Mouse (Mus musculus) granulocyte monocyte progenitor cell, adult 5-6 weeks (primary cell): Measurements from ENCODE around the gene Gstz1. TPM values are rescaled to one million over a fixed set of nuclear protein-coding genes. Genes with fewer than 3 reads are reported as not detected.

Experiments used
- total RNA-seq, 2 experiments: library from RNA; stranded (forward) in 1 of 2; stranded (reverse) in 1 of 2; fragments of 200-712, 200-1000 nt in 1 of 2; fragments of >200 nt in 1 of 2; fragmentation: Nextera tagmentation in 1 of 2; gene quantifications; 2 replicates each; pipeline ENCODE4 v1.2.3; 2014 to 2017

Gene Gstz1
- total RNA-seq, 2 experiments from 2014 or later: 28.8 to 45.7 TPM

Other genes with a start within 250 kb of the Gstz1 start
- 23.5 and 32.3 TPM in 2 replicates for gene Cipc, start 200.1 kb upstream of the Gstz1 start, total RNA-seq (2014; fragmentation: Nextera tagmentation)
- gene Cipc, start 200.1 kb upstream of the Gstz1 start, total RNA-seq (2017): 18.5 and 19.9 TPM in 2 replicates
- gene Zdhhc22, start 156.7 kb upstream of the Gstz1 start, total RNA-seq (2014; fragmentation: Nextera tagmentation): not detected in 2 replicates
- not detected in 2 replicates for gene Zdhhc22, start 156.7 kb upstream of the Gstz1 start, total RNA-seq (2017)
- not detected in 2 replicates for gene Tmem63c, start 125.8 kb upstream of the Gstz1 start, total RNA-seq (2014; fragmentation: Nextera tagmentation)
- gene Tmem63c, start 125.8 kb upstream of the Gstz1 start, total RNA-seq (2017): not detected in 2 replicates
- gene Ngb, start 44.6 kb upstream of the Gstz1 start, total RNA-seq (2014; fragmentation: Nextera tagmentation): not detected in 2 replicates
- gene Ngb, start 44.6 kb upstream of the Gstz1 start, total RNA-seq (2017): not detected in 2 replicates
- gene Pomt2, start 803 bp downstream of the Gstz1 start, total RNA-seq (2014; fragmentation: Nextera tagmentation): 8.8 and 11.8 TPM in 2 replicates
- 7.9 and 9.8 TPM in 2 replicates for gene Pomt2, start 803 bp downstream of the Gstz1 start, total RNA-seq (2017)
- 3.2 TPM in 1 of 2 replicates, not detected in the other for gene Samd15, start 52.6 kb downstream of the Gstz1 start, total RNA-seq (2014; fragmentation: Nextera tagmentation)
- not detected in 2 replicates for gene Samd15, start 52.6 kb downstream of the Gstz1 start, total RNA-seq (2017)
- gene Tmed8, start 53.3 kb downstream of the Gstz1 start, total RNA-seq (2014; fragmentation: Nextera tagmentation): 9.6 and 9.8 TPM in 2 replicates
- gene Tmed8, start 53.3 kb downstream of the Gstz1 start, total RNA-seq (2017): 5.4 and 8.0 TPM in 2 replicates
- gene Noxred1, start 91.6 kb downstream of the Gstz1 start, total RNA-seq (2014; fragmentation: Nextera tagmentation): 1.8 TPM in 1 of 2 replicates, not detected in the other
- gene Noxred1, start 91.6 kb downstream of the Gstz1 start, total RNA-seq (2017): not detected in 2 replicates
- gene Vipas39, start 119.1 kb downstream of the Gstz1 start, total RNA-seq (2014; fragmentation: Nextera tagmentation): 25.9 and 56.4 TPM in 2 replicates
- 27.2 and 31.0 TPM in 2 replicates for gene Vipas39, start 119.1 kb downstream of the Gstz1 start, total RNA-seq (2017)
- gene Ahsa1, start 119.3 kb downstream of the Gstz1 start, total RNA-seq (2014; fragmentation: Nextera tagmentation): 174 and 185 TPM in 2 replicates
- gene Ahsa1, start 119.3 kb downstream of the Gstz1 start, total RNA-seq (2017): 310 and 324 TPM in 2 replicates
- gene Ism2, start 152.5 kb downstream of the Gstz1 start, total RNA-seq (2014; fragmentation: Nextera tagmentation): not detected in 2 replicates
- not detected in 2 replicates for gene Ism2, start 152.5 kb downstream of the Gstz1 start, total RNA-seq (2017)
- gene Sptlc2, start 241.2 kb downstream of the Gstz1 start, total RNA-seq (2014; fragmentation: Nextera tagmentation): 124 and 145 TPM in 2 replicates
- gene Sptlc2, start 241.2 kb downstream of the Gstz1 start, total RNA-seq (2017): 153 and 160 TPM in 2 replicates